Mouse (Mus musculus) heart, postnatal 0 days (tissue): ENCODE measurements around the gene Dclre1b. TPM values are rescaled to one million over a fixed set of nuclear protein-coding genes. Genes with fewer than 3 reads are reported as not detected.
A peak's percentile ranks its signal among the peaks of the same experiment; 100 is the strongest.
"Not testable (repeated sequence)": the region's sequence is repeated elsewhere in the genome, so short reads cannot be mapped to it uniquely, and the experiment has no call there.

Experiments
- ATAC-seq: fragments of 200-750 bp; cut with Nextera tagmentation; 2 replicates; pipeline ENCODE4 v1.8.0; 2017; ENCODE audit warnings: low read depth, moderate number of reproducible peaks, moderate library complexity; ENCODE audit not compliant: insufficient read depth
- DNase-seq: peaks from one replicate; pipeline ENCODE4 v3.0.0-alpha.2; 2016; ENCODE audit warnings: low spot score
- H3K27ac ChIP-seq: fragments of 300-500 bp; sonication (generic); 2 replicates; pipeline ENCODE4 v1.5.1; 2014; ENCODE audit warnings: low read depth, mild to moderate bottlenecking
- H3K27me3 ChIP-seq: fragments of 300-500 bp; sonication (generic); 2 replicates; pipeline ENCODE4 v1.6.1; 2014; ENCODE audit warnings: low read length, mixed read lengths; ENCODE audit not compliant: control insufficient read depth, insufficient read depth
- H3K36me3 ChIP-seq: fragments of 300-500 bp; sonication (generic); replicated peaks from 2 replicates; pipeline ENCODE4 v1.6.1; 2014; ENCODE audit warnings: low read length, mixed read lengths; ENCODE audit not compliant: control insufficient read depth, insufficient read depth
- H3K4me1 ChIP-seq: fragments of 300-500 bp; sonication (generic); 2 replicates; pipeline ENCODE4 v1.6.1; 2014; ENCODE audit warnings: antibody characterized with exemption; ENCODE audit not compliant: control insufficient read depth, insufficient read depth
- H3K4me2 ChIP-seq: fragments of 300-500 bp; sonication (generic); 2 replicates; pipeline ENCODE4 v1.6.1; 2014; ENCODE audit warnings: low read depth, mild to moderate bottlenecking, low read length, moderate library complexity
- H3K4me3 ChIP-seq: fragments of 300-500 bp; sonication (generic); 2 replicates; pipeline ENCODE4 v1.5.1; 2014; ENCODE audit warnings: low read depth, low read length
- H3K9ac ChIP-seq: fragments of 300-500 bp; sonication (generic); replicated peaks from 2 replicates; pipeline ENCODE4 v1.6.1; 2014; ENCODE audit warnings: low read depth, low read length, mixed read lengths
- H3K9me3 ChIP-seq: fragments of 300-500 bp; sonication (generic); replicated peaks from 2 replicates; pipeline ENCODE4 v1.6.1; 2016; ENCODE audit warnings: low read length; ENCODE audit not compliant: control insufficient read depth
- CTCF ChIP-seq: IDR thresholded peaks from 2 replicates; pipeline ENCODE4 v1.5.1; 2016; ENCODE audit warnings: antibody characterized with exemption, control low read depth, low read depth
- EP300 ChIP-seq: IDR thresholded peaks from 2 replicates; pipeline ENCODE4 v1.6.1; 2016; ENCODE audit warnings: antibody characterized with exemption, low read depth
- WGBS: fragments of 180-500 bp; shearing (Covaris S2); extraction: QIAGEN DNeasy Blood & Tissue Kit; methylation state at CpG from one replicate; pipeline ENCODE4 v1.1.7; 2014; 5-methylcytosine and 5-hydroxymethylcytosine counted together
- polyA plus RNA-seq: library from polyadenylated mRNA; unstranded; fragments of >200 nt; fragmentation: Nextera tagmentation; extraction: Ambion mirVana; gene quantifications from 2 replicates; pipeline ENCODE4 v1.2.1, GENCODE M21; 2015
- total RNA-seq: library from RNA; depleted of rRNA; stranded (reverse); fragments of >200 nt; gene quantifications from 2 replicates; pipeline ENCODE4 v1.2.3, GENCODE M21; 2014; ENCODE audit warnings: low replicate concordance

Dclre1b gene
- total and polyA plus RNA-seq, 2 experiments from 2014 or later = 3.9 to 14.2 TPM

- H3K4me1 ChIP-seq = no peaks in the 10 kb centered on the region
- H3K27me3 ChIP-seq = no peaks in the 10 kb centered on the region
- ATAC-seq (no peak), DNase-seq (peak; percentile 24)
- no peaks in the 10 kb centered on the region for H3K9me3 ChIP-seq
- 62% methylated on average over 3 of the region's 3 CpGs for WGBS
- TF ChIP-seq EP300 (no peak), CTCF (peak; percentile 47)
- H3K36me3 ChIP-seq = no peaks in the 10 kb centered on the region
- no peak overlapping the region for H3K9ac ChIP-seq
- no peak overlapping the region for H3K4me3 ChIP-seq
- H3K27ac ChIP-seq = no peak overlapping the region
- H3K4me2 ChIP-seq = no peak overlapping the region
Measured at GRCm38 (mm10) chr3:103852565-103853299, 43.5 kb upstream of the Dclre1b start.

- H3K9me3 ChIP-seq = no peaks in the 10 kb centered on the region
- H3K9ac ChIP-seq = no peak overlapping the region
- ATAC-seq (no peak), DNase-seq (no peak)
- WGBS = 78% methylated on average over 8 of the region's 8 CpGs
- H3K36me3 ChIP-seq = no peaks in the 10 kb centered on the region
- no peaks in the 10 kb centered on the region for H3K4me1 ChIP-seq
- H3K4me2 ChIP-seq = no peak overlapping the region
- TF ChIP-seq EP300 (no peak), CTCF (no peak)
- H3K4me3 ChIP-seq = no peak overlapping the region
- no peaks in the 10 kb centered on the region for H3K27me3 ChIP-seq
- no peak overlapping the region for H3K27ac ChIP-seq
Measured at GRCm38 (mm10) chr3:103851882-103852281, 42.6 kb upstream of the Dclre1b start.

GRCm38 (mm10) chr3:103851481-103851880 lies 42.2 kb upstream of the Dclre1b start:
- Histone ChIP-seq H3K9ac (no peak overlapping the region), H3K27me3 (no peaks in the 10 kb centered on the region), H3K4me2 (no peak overlapping the region), H3K9me3 (no peaks in the 10 kb centered on the region), H3K4me3 (no peak overlapping the region), H3K27ac (no peak overlapping the region), H3K4me1 (no peaks in the 10 kb centered on the region), H3K36me3 (no peaks in the 10 kb centered on the region)
- no peak for DNase-seq
- TF ChIP-seq EP300 (no peak), CTCF (no peak)
- WGBS = 85% methylated on average over 6 of the region's 6 CpGs
- ATAC-seq = no peak

- Histone ChIP-seq H3K9ac (no peak overlapping the region), H3K4me2 (no peak overlapping the region), H3K36me3 (no peaks in the 10 kb centered on the region), H3K27me3 (no peaks in the 10 kb centered on the region), H3K4me3 (no peak overlapping the region), H3K9me3 (no peaks in the 10 kb centered on the region), H3K4me1 (no peaks in the 10 kb centered on the region), H3K27ac (no peak overlapping the region)
- TF ChIP-seq CTCF (no peak), EP300 (no peak)
- WGBS = 63% methylated on average over 9 of the region's 9 CpGs
- DNase-seq (no peak), ATAC-seq (no peak)
Measured at GRCm38 (mm10) chr3:103850644-103851363, 41.6 kb upstream of the Dclre1b start.

- not testable (repeated sequence) for H3K4me3 ChIP-seq, H3K27ac ChIP-seq, H3K4me2 ChIP-seq, DNase-seq, ATAC-seq, H3K9me3 ChIP-seq, H3K9ac ChIP-seq, H3K27me3 ChIP-seq, H3K36me3 ChIP-seq, H3K4me1 ChIP-seq
- 86% methylated on average over 7 of the region's 7 CpGs for WGBS
Measured at GRCm38 (mm10) chr3:103840946-103841345, 31.7 kb upstream of the Dclre1b start.

GRCm38 (mm10) chr3:103840195-103840594 lies 31.0 kb upstream of the Dclre1b start:
- H3K27ac ChIP-seq, ATAC-seq, H3K36me3 ChIP-seq, H3K9me3 ChIP-seq, H3K27me3 ChIP-seq, H3K4me3 ChIP-seq, H3K9ac ChIP-seq, H3K4me1 ChIP-seq, DNase-seq, H3K4me2 ChIP-seq: not testable (repeated sequence)
- WGBS = 80% methylated on average over 3 of the region's 3 CpGs
